Mouse (Mus musculus) E14TG2a.4 (cell line): ENCODE data around the gene Atf6.

ENCODE experiments used
- H3K27me3 ChIP-seq: 2 replicates; pipeline ENCODE4 v1.6.1; 2014; ENCODE audit warnings: low read length, control low read depth; ENCODE audit not compliant: insufficient read depth
- H3K36me3 ChIP-seq: 2 replicates; pipeline ENCODE4 v1.6.1; 2014; ENCODE audit warnings: low read length, control low read depth; ENCODE audit not compliant: insufficient read depth
- H3K4me1 ChIP-seq: replicated peaks from 2 replicates; pipeline ENCODE4 v1.6.1; 2014; ENCODE audit warnings: low read depth, low read length, control low read depth
- H3K4me3 ChIP-seq: replicated peaks from 2 replicates; pipeline ENCODE4 v1.5.1; 2014; ENCODE audit warnings: mild to moderate bottlenecking, low read length
- H3K9me3 ChIP-seq: 2 replicates; pipeline ENCODE4 v1.6.1; 2014; ENCODE audit warnings: low read length, control low read depth
- CTCF ChIP-seq: conservative IDR thresholded peaks from 2 replicates; pipeline ENCODE4 v1.5.1; 2014; ENCODE audit warnings: low read length
- NANOG ChIP-seq: IDR thresholded peaks from 2 replicates; pipeline ENCODE4 v1.6.1; 2014; ENCODE audit warnings: borderline replicate concordance, low read length, mixed read lengths
- POU5F1 ChIP-seq: IDR thresholded peaks from 2 replicates; pipeline ENCODE4 v1.6.1; 2014; ENCODE audit warnings: low read length, borderline replicate concordance

Gene Atf6

GRCm38 (mm10) chr1:170702958-170703357, 164.6 kb downstream of the Atf6 start:
- Histone ChIP-seq H3K36me3 (peaks cover 11% of the 10 kb centered on the region), H3K4me1 (no peaks in the 10 kb centered on the region), H3K9me3 (no peaks in the 10 kb centered on the region), H3K27me3 (peaks cover 4% of the 10 kb centered on the region; the same call in 1 of the 2 replicates), H3K4me3 (no peak overlapping the region)
- no peak for TF ChIP-seq POU5F1
- TF ChIP-seq NANOG = no peak
- TF ChIP-seq CTCF = no peak

GRCm38 (mm10) chr1:170702263-170702662, 165.3 kb downstream of the Atf6 start:
- no peak overlapping the region for H3K4me3 ChIP-seq
- peaks cover 6% of the 10 kb centered on the region; the same call in 1 of the 2 replicates for H3K36me3 ChIP-seq
- TF ChIP-seq NANOG = no peak
- no peak for TF ChIP-seq CTCF
- no peak for TF ChIP-seq POU5F1

GRCm38 (mm10) chr1:170701582-170701981, 166.0 kb downstream of the Atf6 start:
- Histone ChIP-seq H3K36me3 (0 out of 2 replicates have a peak, but pooled peaks cover under 1% of the 10 kb centered on the region), H3K4me1 (no peaks in the 10 kb centered on the region; the same call in 1 of the 2 replicates), H3K9me3 (no peaks in the 10 kb centered on the region), H3K27me3 (peaks cover 5% of the 10 kb centered on the region; the same call in 1 of the 2 replicates), H3K4me3 (no peak overlapping the region)
- no peak for TF ChIP-seq CTCF
- TF ChIP-seq POU5F1 = no peak
- no peak for TF ChIP-seq NANOG

More at GRCm38 (mm10) chr1:170702263-170702662, 165.3 kb downstream of the Atf6 start:
- no peaks in the 10 kb centered on the region for H3K4me1 ChIP-seq
- H3K9me3 ChIP-seq = no peaks in the 10 kb centered on the region
- peaks cover 5% of the 10 kb centered on the region; the same call in 1 of the 2 replicates for H3K27me3 ChIP-seq

- TF ChIP-seq CTCF (no peak), NANOG (no peak), POU5F1 (no peak)
- Histone ChIP-seq H3K9me3 (no peaks in the 10 kb centered on the region), H3K4me3 (no peak overlapping the region), H3K27me3 (peaks cover 5% of the 10 kb centered on the region; the same call in 1 of the 2 replicates), H3K36me3 (no peaks in the 10 kb centered on the region), H3K4me1 (peaks cover 1% of the 10 kb centered on the region; the same call in 1 of the 2 replicates)
These were observed 166.4 kb downstream of the Atf6 start for GRCm38 (mm10) chr1:170701178-170701577.

- Histone ChIP-seq H3K4me1 (peaks cover 7% of the 10 kb centered on the region), H3K4me3 (no peak overlapping the region), H3K27me3 (peaks cover 5% of the 10 kb centered on the region; the same call in 1 of the 2 replicates), H3K36me3 (no peaks in the 10 kb centered on the region), H3K9me3 (no peaks in the 10 kb centered on the region)
- no peak for TF ChIP-seq CTCF
These were observed 167.0 kb downstream of the Atf6 start for GRCm38 (mm10) chr1:170700496-170701027.

GRCm38 (mm10) chr1:170699553-170699952, 168.0 kb downstream of the Atf6 start:
- H3K4me1 ChIP-seq = peaks cover 17% of the 10 kb centered on the region
- TF ChIP-seq NANOG = no peak
- no peak for TF ChIP-seq POU5F1
- no peak for TF ChIP-seq CTCF
- peaks cover 5% of the 10 kb centered on the region; the same call in 1 of the 2 replicates for H3K27me3 ChIP-seq
- no peaks in the 10 kb centered on the region for H3K36me3 ChIP-seq
- no peaks in the 10 kb centered on the region for H3K9me3 ChIP-seq
- no peak overlapping the region for H3K4me3 ChIP-seq

GRCm38 (mm10) chr1:170698771-170699170, 168.8 kb downstream of the Atf6 start:
- TF ChIP-seq NANOG (no peak), POU5F1 (no peak), CTCF (no peak)
- Histone ChIP-seq H3K36me3 (no peaks in the 10 kb centered on the region), H3K4me1 (peaks cover 19% of the 10 kb centered on the region), H3K4me3 (no peak overlapping the region), H3K9me3 (no peaks in the 10 kb centered on the region), H3K27me3 (peaks cover 5% of the 10 kb centered on the region; the same call in 1 of the 2 replicates)

- no peaks in the 10 kb centered on the region for H3K9me3 ChIP-seq
- TF ChIP-seq NANOG (no peak), POU5F1 (no peak), CTCF (no peak)
- H3K4me3 ChIP-seq = no peak overlapping the region
- peaks cover 5% of the 10 kb centered on the region; the same call in 1 of the 2 replicates for H3K27me3 ChIP-seq
- H3K36me3 ChIP-seq = no peaks in the 10 kb centered on the region
- peaks cover 19% of the 10 kb centered on the region for H3K4me1 ChIP-seq
These were observed 169.7 kb downstream of the Atf6 start for GRCm38 (mm10) chr1:170697771-170698356.
